Mouse (Mus musculus): ENCODE results near the gene Lpp.
A peak's percentile ranks its signal among the peaks of the same experiment; 100 is the strongest.

Gene Lpp

DNA sequence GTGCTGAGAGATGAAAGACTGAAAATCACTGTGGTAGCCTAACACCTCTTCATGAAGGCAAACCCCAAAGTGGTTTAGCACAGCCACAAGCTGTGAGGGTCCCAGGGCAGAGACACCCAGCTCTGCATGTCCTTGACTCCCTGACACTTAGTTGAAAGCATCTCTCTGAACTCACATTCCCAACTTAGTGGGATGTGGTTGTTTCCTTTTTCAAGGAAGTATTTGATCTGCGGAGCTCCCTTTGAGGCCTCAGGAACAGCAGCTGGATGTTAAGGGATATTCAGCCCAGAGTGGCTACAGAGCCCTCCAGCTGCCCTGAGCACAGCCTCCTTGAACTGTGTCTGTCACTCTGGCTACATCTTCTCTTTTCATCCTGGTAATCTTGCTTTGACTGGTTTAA is 48.0 kb downstream of the Lpp start:
- no peak for DNase-seq

DNA sequence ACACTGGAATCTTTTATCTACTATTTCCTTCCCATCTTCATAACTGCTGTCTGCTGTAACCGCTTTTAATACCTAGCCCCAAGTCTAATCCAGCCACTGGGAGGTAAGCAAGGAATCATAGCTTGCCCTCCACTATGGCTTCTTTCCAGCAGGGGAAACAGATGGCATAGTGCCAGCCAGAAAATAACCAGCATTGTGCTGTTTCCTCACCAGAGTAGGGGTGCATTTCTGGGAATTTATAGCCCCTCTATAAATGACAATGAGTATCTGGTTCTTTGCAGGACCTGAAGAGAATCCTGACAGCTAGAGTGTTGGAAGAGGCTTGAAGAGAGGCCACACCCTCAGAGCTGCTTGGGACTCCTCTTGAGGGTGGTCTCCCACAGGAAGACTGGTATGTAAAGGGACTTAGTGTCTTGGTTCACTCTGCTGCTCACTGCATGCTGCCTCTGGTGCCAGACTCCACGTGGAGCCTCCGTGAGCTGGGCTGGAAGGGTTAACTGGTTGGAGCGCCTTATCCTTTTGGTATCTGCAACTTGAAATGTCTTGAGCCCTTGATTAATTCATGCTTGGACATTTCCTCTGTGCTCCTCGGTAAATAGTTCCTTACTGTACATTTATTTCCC is 49.3 kb downstream of the Lpp start:
- DNase-seq = no peak

DNA sequence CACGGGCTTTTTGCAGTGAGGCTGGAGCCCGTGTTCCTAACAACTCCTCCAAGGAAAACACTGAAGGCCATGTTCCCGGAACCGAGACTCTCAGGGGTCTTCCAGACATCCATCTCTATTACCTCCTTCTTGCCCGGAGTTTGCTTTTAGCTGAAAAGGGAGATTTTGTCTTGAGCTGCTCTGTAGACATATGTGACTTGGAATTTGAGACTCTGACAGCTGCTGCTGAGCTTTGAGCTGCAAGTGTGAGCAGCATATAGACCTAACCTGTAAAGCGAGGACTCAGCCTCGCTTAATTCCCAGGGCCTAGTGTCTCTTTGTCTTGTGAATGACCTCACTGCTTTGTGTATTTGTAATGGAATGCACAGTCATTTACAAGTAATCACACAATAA is 49.8 kb downstream of the Lpp start:
- DNase-seq = no peak

DNA sequence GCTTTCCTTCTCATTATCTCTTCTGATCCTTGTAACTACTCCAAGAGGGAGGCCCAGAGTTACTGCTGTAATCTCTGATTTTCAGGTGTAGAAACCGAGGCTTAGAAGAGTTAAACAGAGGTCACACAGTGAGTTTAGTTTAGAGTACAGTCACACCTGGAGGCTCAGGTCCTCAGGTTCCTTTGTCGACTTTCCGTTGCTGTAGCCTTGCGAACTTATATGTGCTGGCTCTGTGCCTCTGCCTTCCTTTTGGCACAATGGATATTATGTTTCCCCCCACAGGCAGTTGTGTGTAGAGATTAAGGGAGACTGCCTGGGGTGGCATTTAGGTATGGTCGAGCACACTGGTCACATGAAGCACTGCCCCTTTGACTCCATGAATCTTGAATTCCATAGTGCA is 50.2 kb downstream of the Lpp start:
- no peak for DNase-seq

DNA sequence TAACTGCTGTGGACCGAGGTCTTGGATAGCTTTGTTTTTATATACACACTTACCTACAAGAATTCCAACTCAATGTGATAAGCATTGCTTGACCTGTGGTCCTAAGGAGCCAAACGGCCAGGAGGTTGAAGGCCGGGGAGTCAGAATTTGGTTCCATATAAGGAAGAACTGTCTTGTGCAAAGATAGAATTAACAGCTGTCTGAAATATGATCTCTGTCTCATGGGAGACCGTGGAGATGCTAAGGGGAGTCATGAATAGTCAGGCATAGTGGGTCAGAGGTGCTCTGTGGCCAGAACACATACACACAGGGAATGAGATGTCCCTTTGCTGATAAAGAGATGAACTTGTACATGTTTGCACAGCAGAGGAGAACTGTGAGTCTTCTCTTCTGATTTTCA is 51.5 kb downstream of the Lpp start:
- DNase-seq = no peak

DNA sequence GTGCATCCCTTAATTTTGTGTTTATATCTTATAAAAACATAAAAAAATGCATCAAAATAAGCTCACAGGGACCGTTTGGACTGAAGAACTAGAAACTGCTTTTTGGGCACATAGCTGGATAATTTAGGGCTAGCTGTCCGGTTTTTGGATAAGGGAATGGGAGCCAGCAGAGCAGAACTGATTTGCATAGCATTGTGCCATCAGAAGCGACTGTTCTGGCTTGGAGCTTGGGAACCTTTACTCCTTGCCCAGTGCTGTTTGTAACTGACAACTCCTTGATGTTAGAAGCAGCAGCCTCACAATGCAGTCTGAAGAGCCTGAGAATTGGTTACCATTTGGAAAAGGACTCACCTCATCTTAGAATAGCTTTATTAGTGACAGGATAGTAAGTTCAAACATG is 52.2 kb downstream of the Lpp start:
- DNase-seq = no peak

DNA sequence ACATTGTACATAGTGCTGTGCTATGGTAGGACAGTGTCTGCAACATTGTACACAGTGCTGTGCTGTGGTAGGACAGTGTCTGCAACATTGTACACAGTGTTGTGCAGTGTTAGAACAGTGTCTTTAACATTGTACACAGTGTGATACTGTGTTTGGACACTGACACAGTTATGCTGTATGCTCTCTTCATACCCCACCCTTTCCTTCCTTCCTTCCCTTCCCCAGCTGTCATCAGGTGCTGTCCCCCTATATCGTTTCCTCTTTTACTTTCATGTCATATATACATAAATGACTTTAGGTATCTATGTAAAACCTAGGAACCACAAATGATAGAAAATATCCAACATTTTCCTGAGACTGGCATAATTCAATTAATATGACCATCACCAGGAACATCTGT is 53.1 kb downstream of the Lpp start:
- DNase-seq = no peak

DNA sequence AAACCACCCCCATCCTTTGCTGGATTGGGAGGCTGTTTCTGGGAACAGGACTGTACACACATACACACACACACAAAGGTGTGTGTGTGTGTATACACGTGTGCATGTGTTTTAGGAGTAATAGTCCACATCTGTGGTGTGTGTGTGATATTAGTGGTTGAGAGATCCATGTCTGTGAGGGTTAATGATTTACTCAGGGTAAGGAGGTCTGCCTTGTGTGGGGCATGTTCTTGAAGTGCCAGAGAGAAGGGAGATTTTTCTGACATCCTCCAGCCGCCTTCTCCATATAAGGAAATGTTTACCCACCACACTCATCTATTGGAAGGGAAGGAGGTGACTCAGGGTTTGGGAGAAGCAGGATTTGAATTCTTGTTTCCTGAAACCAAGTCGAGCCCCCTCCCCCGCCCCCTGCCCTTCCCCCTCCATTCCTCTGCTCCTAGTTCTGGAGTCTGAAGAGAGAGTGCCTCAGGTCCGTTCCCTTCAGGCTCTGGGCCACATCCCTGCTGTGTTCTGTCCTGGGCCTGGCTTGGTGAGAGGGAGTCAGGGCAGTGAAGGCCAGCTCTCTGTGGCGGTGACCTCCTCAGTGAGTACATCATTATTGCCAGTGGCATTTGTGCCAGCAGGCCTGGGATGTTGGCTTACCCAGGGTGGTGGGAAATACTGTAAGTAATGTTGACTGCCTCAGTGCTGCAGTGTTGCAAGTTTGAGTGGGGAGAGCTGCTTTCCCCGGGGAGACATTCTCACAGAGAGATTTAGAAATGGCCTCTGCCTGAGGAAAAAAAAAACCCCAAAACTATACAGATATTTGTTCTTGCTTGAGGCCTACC is 54.6 kb downstream of the Lpp start:
- DNase-seq = no peak

DNA sequence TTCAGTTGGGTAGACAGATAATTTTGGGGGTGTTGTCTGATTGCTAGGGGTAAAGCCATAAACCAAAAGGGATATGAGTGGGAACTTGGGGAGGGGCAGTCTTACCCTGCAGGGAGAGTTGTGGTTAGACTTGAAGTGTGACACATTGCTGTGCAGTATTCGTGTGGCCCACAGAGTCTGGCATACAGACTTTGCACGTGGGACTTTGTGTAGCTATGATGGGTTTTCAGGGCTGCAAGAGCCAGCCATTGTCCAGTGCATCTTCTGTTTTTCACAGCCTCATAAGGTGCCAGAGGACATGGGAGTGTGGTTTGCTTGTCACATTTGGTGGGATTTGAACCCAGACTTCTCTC is 55.2 kb downstream of the Lpp start:
- no peak for DNase-seq

DNA sequence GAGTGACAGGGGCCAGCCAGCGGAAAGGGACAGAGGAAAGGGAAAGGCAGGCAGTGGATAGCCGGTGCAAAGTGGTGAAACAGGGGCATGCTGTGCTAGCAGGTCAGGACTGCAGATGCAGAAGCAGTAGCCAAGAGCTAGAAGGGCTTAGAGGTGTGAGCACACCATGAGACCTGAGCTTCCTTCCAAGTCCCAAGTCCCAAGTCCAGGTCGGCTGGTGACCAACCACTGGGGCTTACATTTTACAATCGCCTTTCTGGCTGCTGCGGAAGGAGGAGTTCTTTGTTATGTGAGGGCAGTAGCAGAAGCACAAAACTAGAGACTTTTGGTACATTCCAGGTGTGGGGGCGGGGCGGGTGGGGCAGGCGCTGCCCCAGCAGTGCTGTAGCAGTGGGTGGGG is 56.5 kb downstream of the Lpp start:
- DNase-seq = peak; percentile 30

DNA sequence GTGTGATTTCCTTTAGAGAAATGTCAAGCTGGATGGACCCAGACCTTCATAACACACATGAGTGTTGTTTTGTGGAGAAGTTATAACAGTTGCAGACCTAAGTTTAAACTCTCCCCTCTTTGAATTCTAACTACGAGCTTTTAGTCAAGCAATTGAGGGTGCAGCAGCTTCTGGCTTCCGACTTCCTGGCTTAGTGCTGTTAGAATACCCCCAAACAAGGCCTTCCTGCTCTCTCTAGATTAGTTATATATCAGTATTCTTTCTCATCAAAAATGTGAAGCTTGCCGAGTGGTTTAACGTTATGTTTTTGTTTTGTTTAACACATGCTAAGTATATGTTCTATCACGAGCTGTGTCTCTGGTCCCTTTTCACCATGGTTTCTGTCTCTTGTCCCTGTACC is 56.9 kb downstream of the Lpp start:
- DNase-seq = no peak

DNA sequence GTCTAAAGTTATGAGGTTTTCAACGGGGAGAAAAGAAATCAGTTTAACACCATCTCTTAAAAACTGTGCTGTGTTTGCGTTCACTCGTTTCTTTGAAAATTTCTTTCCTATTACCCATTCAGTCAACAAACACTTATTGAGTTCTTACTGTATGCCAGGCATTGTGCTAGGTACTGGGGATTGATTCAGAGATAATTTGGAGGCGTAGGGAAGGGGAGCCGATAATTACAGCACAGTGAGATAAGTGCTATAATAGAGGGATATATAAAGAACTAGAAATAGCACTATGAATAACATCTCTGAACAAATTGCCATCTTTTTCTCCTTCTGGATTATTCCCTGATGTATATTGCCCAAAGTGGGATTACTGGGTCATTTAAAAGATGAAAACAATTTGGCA is 57.8 kb downstream of the Lpp start:
- no peak for DNase-seq

DNA sequence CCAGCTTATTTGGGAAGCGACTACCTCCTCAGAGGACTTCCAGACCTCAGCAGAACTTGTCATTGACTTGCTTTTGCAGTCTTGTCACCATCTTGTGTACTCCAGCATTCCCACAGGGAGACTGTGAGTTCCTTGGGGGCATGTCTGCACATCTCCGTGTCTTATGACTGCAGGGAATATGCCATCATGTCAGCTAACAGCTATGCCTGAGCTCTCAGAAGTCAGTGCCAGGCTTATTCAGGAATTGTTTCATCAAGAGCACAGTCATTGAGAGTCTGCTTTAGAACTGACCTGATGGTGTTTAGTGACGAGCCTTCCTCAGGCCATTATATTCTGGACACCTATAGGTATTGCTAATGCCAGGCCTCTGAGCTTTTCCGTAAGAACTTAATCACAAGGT is 60.2 kb downstream of the Lpp start:
- DNase-seq = no peak

DNA sequence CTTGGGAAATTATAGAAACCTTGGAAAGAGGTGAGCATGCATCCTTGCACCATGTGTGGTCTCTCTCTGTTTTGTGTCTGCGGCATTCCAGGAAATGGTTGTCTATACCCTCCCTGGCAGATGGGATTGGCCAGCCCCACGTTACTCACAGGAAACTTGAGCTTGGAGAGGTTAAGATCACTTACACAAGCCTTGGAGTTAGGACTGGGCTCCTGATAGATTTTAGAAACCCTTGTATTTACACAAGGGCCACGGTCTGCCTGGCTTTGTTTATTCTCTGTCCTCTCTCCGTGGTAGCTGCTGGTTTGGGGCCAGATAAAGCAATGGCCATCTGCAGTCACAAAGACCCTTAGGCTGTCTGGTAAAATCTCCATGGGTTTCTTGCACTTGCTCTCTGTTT is 61.2 kb downstream of the Lpp start:
- no peak for DNase-seq

DNA sequence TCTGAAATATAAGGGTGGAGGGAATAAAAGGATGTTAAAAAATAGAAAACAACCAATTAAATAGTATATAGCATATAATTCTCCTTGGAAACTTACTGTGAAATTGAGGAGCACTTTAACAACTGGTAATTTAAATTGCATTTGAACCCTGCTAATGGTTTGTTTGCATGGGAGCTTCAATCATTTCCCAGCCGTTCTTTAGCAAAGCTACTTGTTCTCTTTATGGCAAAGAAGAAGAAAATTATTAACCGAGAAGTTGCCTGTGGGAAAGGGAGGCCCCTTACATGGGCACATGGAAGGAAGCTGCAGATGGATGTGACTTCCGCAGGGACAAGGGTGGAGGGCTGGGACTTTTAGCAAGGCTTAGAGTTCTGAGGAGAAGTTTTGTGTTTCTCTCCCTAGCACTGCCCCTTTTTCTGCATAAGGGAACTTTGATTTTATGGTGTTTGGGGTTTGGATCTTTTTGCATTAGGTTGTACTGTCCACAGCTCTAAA is 62.1 kb downstream of the Lpp start:
- no peak for DNase-seq

DNA sequence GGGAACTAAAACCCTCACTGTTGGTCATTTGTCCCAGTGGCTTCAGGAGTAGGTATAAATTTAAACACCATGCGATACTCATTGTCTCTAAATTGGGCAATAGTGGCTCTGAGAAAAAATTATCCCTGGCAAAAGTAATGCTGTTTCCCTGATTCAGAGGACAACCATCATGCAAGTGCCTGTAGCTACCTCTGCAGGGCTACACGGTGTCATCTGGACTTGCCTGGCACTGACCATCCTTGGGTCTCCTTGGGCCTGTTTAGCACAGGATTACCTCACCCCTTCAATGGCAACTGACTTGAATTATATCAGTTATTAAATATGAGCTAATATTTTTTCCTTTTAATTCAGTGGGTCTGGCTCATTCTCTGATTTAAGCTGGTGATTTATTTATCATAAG is 70.5 kb downstream of the Lpp start:
- DNase-seq = no peak

DNA sequence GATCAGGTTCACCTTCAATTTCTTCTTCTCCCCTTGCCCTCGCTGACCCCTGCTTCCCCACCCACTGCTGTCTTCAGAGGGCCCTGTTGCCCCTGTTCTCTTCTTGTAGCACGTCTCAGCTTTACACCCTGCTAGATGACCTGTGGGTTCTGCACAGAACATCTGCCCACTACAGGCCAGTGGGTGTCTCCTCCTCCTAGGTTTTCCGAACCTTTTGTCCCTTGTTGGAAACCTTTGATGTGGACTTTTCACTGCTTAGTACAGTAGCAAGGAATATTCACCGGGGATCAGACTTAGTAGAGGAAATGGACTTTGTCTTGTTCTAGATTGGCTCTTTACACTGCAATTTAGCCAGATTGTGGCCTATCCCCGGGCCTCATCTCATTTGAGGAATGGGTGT is 71.1 kb downstream of the Lpp start:
- DNase-seq = no peak

DNA sequence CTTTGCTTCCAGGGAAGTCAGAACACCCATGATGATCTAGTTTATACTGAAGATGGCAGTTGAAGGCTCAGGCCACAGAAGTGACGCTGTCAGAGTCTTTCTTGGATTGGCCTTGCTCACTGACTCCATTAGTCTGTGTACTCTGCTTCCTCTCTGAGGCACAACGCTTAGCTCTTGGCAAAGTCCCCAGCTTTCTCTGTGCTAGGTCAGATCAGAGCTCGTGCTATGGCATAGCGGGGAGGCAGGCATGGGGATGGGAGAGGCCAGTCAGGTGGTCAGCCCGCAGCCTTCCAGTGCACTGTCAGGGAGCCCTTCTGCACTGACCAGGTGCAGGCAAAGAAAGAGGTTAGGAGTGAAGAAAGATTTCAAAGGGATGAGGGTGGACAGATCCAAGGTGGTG is 72.3 kb downstream of the Lpp start:
- DNase-seq = no peak

DNA sequence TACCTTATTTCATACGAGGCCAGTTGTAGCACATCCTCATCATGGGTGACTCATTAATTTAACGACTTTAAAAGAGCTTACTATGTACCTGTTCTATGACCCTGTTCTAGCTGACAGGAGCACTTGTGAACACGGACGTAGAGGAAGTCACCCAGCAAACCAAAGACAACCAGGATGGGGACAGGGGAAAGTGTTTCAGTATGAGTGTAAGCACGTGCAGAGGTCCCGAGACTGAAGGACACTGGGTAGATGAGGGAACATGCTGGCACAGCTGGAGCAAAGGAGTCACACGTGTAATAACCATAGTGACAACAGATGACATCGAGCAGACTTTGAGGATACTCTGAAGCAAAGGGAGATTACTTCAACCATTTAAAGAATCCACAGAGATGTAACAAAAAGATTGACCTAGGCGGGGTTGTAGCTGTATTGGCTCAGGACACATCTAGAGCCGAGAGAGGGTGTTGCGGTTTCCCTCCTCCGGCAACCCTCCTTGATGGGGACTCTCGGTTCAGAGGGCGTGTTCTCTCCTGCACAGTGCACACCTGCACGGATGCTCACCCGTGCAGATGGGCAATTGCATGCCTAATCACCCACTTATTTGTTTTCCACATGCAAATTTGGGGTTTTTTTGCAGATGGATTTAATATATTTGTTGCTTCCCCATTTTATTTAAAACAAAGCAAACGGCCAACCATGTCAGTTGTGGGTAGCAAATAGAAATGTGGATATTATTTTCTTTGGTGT is 74.4 kb downstream of the Lpp start:
- DNase-seq = no peak

DNA sequence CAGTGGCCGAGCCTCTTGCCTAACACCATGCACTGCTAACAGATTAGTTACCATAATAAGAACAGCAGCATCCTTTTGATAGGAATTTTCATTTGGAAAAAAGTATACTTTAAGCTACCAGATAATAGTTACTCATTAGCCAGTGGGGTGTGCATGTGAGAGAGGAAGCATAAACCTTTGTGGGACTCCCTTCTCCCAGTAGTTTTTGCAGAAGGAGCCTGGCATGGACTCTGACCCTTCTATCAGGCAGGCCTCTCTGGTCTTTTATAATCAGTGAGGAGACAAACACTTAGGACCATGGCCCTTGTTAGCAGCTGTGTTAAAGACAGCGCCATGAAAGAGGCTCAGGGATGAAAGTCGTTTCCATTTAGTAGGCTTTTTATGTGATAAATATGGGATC is 76.0 kb downstream of the Lpp start:
- DNase-seq = no peak

DNA sequence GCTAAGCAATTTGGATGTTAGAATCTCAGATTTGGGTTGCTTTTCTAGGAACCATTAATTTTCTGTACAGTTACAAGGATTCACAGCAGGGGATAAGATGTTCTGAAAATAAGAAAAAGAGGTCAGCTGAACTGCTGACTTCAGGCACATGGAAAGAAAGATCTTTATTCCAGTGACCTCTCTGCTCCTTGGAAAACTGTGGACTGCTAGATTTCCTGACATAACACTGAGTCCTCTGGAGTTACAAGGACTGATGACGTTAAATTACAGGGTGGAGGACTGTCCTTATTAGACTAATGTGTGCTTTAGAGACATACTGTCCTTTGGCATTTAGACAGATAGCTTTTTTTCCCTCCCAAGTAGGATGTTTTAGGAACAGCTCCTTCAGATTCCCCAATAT is 77.3 kb downstream of the Lpp start:
- no peak for DNase-seq

DNA sequence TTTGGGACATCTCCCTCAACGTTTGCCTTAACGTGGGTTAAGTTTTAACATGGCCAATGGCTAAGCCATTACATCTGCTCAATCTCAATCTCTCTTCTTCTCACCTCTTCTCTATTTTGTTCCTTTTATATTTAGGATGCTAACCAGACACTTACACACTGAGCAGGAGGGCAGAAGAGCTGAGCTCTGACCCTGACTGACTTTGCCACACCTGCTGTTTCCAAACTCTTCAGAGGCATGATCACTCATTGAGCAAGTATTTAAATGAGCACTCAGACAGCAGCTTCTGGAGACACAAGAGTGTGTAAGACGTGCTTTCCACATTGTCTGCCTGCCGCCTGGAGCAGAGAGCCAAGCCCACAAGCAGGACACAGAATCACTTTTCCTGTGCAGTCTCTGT is 77.7 kb downstream of the Lpp start:
- no peak for DNase-seq

DNA sequence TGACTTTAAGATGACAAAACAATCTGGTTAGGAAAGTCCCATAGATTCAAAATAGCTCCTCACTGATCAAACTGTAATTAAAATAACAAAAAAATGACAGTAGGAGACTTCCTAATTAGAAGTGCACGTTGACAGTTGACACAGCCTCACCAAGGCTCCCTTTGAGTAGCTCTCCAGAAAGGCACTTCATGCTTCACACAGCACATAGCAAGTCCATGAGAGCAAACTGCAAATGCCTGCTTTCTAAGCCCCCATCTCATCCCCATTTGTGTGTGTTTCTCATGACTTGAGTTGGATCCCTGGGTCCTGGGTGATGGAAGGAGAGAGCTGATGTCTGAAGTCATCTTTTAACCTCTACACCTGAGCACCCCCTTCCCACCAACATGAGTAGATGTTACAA is 78.5 kb downstream of the Lpp start:
- no peak for DNase-seq

DNA sequence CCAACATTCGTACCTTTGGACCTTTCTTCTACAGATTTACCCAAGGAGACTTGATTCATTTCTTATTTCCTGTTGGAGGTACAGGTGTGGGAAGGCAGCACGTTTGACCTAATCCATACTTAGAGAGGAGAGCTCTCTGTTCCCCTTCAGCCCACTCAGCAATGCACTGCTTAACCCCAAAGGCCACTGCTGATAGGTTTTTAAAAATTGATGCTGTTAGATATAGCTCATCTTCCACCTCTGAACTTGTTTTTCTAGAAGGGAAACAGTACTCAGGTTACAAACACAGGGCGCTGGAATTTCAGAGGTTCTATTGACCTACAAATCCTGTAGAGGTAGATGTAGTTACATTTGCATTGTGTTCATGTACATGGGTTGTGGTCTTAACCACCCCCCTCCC is 80.7 kb downstream of the Lpp start:
- DNase-seq = no peak

Measured in lung, postnatal 14 days (tissue).